Mouse (Mus musculus) spleen, adult 2 months (tissue): ENCODE data around the gene Coa3.

ENCODE experiments used
- CTCF ChIP-seq: fragments of 200-500 bp; IDR thresholded peaks from 2 replicates; pipeline ENCODE4 v1.5.1; 2011; ENCODE audit warnings: mild to moderate bottlenecking, inconsistent platforms; ENCODE audit not compliant: insufficient read depth, insufficient read length, insufficient replicate concordance; ENCODE audit errors: extremely low read depth
- POLR2A ChIP-seq: fragments of 200-500 bp; IDR thresholded peaks from 2 replicates; pipeline ENCODE4 v1.6.1; 2011; ENCODE audit warnings: low read depth, low read length, inconsistent platforms

DNA sequence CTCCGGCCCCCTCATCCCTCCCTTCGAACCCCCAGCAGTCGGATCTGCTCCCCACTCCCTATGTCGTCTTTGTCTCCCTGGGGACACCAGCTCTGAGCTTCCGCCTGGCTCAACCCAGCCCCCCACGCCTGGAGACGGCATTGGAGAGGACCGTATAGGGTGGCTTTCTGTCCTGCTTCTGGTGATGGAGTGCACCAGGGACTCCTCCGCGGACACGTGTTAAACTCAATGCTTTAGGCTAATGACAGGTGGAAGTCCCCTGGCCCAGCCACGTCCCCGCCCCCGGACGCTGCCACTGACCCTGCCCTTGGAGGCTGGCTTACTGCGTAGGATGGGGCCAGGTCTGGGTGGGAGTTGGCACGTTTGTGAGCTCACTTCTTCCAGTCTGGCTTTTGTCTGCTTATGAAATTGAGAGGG is 37.6 kb upstream of the Coa3 start:
- TF ChIP-seq CTCF (no peak), POLR2A (no peak)
